Mouse (Mus musculus) neural tube, embryonic 11.5 days (tissue): ENCODE data around the gene Aars2. TPM values are rescaled to one million over a fixed set of nuclear protein-coding genes. Genes with fewer than 3 reads are reported as not detected.

Experiments
- ATAC-seq: fragments of 200-750 bp; cut with Nextera tagmentation; 2 replicates; pipeline ENCODE4 v1.8.0; 2017; ENCODE audit warnings: moderate number of reproducible peaks, mild to moderate bottlenecking, moderate TSS enrichment, moderate library complexity; ENCODE audit not compliant: insufficient read depth, low FRiP score, low TSS enrichment
- DNase-seq: peaks from one replicate; pipeline ENCODE4 v3.0.0-alpha.2; 2015; ENCODE audit warnings: low spot score
- H3K27ac ChIP-seq: fragments of 300-500 bp; sonication (generic); 2 replicates; pipeline ENCODE4 v1.5.1; 2014; ENCODE audit warnings: low read depth, mild to moderate bottlenecking, low read length
- H3K27me3 ChIP-seq: fragments of 300-500 bp; sonication (generic); 2 replicates; pipeline ENCODE4 v1.6.1; 2014; ENCODE audit warnings: mild to moderate bottlenecking, low read length, mixed read lengths; ENCODE audit not compliant: control insufficient read depth, insufficient read depth
- H3K36me3 ChIP-seq: fragments of 300-500 bp; sonication (generic); 2 replicates; pipeline ENCODE4 v1.6.1; 2014; ENCODE audit warnings: mild to moderate bottlenecking, low read length, moderate library complexity, mixed read lengths; ENCODE audit not compliant: control insufficient read depth, insufficient read depth
- H3K4me1 ChIP-seq: fragments of 300-500 bp; sonication (generic); 2 replicates; pipeline ENCODE4 v1.6.1; 2014; ENCODE audit warnings: low read length, mixed read lengths; ENCODE audit not compliant: control insufficient read depth, insufficient read depth
- H3K4me2 ChIP-seq: fragments of 300-500 bp; sonication (generic); 2 replicates; pipeline ENCODE4 v1.6.1; 2014; ENCODE audit warnings: low read depth, mild to moderate bottlenecking, moderate library complexity
- H3K4me3 ChIP-seq: fragments of 300-500 bp; sonication (generic); 2 replicates; pipeline ENCODE4 v1.5.1; 2014; ENCODE audit warnings: low read depth, low read length
- H3K9ac ChIP-seq: fragments of 300-500 bp; sonication (generic); 2 replicates; pipeline ENCODE4 v1.6.1; 2014; ENCODE audit warnings: mild to moderate bottlenecking, low read length
- H3K9me3 ChIP-seq: fragments of 300-500 bp; sonication (generic); 2 replicates; pipeline ENCODE4 v1.6.1; 2016; ENCODE audit warnings: low read length; ENCODE audit not compliant: control insufficient read depth
- WGBS: fragments of 180-500 bp; shearing (Covaris S2); extraction: QIAGEN DNeasy Blood & Tissue Kit; methylation state at CpG from one replicate; pipeline ENCODE4 v1.1.7; 2014; 5-methylcytosine and 5-hydroxymethylcytosine counted together
- polyA plus RNA-seq: library from polyadenylated mRNA; unstranded; fragments of >200 nt; fragmentation: Nextera tagmentation; extraction: Ambion mirVana; gene quantifications from 2 replicates; pipeline ENCODE4 v1.2.1, GENCODE M21; 2014

The Aars2 gene
- polyA plus RNA-seq, 1 experiment from 2014 or later, result 18.6 TPM

DNA sequence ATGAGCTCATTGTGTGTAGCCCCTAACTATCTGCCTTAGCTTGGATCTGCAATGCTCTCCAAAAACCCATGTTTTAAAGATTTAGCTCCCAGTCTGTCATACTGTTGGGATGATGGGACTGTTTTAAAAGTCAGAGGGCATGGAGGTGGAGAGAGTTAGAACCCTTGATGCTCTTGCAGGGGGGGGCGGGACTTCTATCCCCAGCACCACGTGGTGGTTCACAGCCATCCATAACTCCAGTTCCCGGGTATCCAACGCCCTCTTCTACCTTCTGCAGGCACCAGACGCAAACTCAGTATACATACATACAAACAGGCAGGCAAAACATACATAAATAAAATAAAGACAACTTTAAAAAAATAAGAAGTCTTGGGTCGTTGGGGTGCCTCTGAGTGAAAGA is 33.0 kb upstream of the Aars2 start:
- ATAC-seq (no peak), DNase-seq (no peak)
- Histone ChIP-seq H3K4me3 (no peak overlapping the region), H3K36me3 (no peaks in the 10 kb centered on the region), H3K4me1 (no peaks in the 10 kb centered on the region; the same call in 1 of the 2 replicates), H3K9ac (no peak overlapping the region), H3K27ac (no peak overlapping the region), H3K27me3 (0 out of 2 replicates have a peak, but pooled peaks cover 4% of the 10 kb centered on the region), H3K4me2 (no peak overlapping the region), H3K9me3 (no peaks in the 10 kb centered on the region)
- 80% methylated on average over 6 of the region's 6 CpGs for WGBS

DNA sequence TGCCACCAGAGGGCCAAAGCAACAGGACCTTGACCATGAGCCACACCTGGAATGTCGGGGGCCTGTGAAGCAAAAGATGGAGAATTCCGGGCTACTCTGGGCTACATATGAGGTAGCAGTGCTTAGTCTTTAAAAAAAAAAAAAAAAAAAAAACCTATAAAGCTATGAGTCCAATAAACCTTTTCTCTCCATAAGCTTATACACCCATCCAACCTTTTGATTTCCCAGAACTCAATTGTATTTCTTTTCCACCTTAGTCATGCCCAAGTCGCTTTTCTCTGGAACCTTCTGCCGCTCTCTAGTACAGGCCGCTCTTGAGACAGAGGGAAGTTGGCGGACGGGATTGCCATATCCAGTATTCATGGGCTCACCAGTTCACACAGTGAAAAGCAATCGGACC is 32.5 kb upstream of the Aars2 start:
- Histone ChIP-seq H3K27ac (no peak overlapping the region), H3K4me2 (peak overlapping the region; percentile 67)
- WGBS, result 71% methylated on average over 8 of the region's 8 CpGs

DNA sequence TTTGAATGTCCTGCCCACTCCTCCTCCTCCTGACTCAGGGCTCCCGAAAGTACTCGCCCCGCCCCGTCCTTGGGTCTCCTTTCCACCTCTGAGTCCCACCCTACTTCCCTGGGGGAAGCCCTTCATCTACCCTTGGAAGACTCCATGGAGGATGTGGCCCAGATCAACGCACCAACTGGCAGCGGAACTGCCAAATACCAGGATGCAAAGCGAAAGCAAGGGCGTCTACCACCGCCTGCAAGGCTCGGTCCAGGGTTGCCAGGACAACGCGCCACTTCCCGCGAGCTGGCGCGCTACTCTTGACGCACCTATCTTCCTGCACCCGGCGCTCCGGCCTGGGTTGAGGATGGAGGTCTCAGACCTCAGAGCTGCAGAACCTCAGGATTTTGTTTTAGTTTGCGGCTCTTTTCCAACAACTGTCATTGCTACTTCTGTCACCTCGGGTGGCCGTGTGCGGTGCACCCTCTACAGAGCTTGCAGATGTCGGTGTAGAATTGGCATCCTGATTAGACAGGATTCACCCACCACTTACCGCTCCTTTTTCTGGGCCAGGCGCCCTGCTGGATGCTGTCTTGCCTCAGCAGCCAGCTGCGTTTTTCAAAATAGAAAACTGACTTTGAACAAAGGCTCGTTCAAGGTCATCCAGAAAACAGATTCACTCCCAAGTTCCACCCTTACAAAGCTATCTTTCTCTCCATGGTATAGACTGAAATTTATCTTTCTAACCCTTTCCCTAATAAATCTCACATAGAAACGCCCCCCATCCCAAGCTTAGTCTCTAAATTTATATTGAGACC is 31.8 kb upstream of the Aars2 start, which contains the start of gene Spats1:
Spats1 (minus strand) TSS at position 747 of the 797 bp plus-strand sequence.
- Histone ChIP-seq H3K27me3 (0 out of 2 replicates have a peak, but pooled peaks cover 4% of the 10 kb centered on the region), H3K4me3 (peak within 1 kb of the TSS; percentile 34), H3K9ac (peak within 1 kb of the TSS; percentile 57), H3K36me3 (no peaks in the 10 kb centered on the region), H3K4me2 (peak within 1 kb of the TSS; percentile 67), H3K27ac (no peak within 1 kb of the TSS), H3K4me1 (no peaks in the 10 kb centered on the region; the same call in 1 of the 2 replicates), H3K9me3 (no peaks in the 10 kb centered on the region)
- 8% methylated on average over 30 of the region's 30 CpGs for WGBS
- DNase-seq, result peak; percentile 71
- peak; percentile 74 for ATAC-seq

More for the DNA sequence above, 32.5 kb upstream of the Aars2 start:
- peak overlapping the region; percentile 57; the same call in 1 of the 2 replicates for H3K9ac ChIP-seq
- DNase-seq (no peak), ATAC-seq (0 out of 2 replicates have a peak, but pooled peaks have one; percentile 20)
- 0 out of 2 replicates have a peak, but pooled peaks cover 4% of the 10 kb centered on the region for H3K27me3 ChIP-seq
- no peaks in the 10 kb centered on the region; the same call in 1 of the 2 replicates for H3K4me1 ChIP-seq
- peak overlapping the region; percentile 34 for H3K4me3 ChIP-seq
- H3K36me3 ChIP-seq, result no peaks in the 10 kb centered on the region
- H3K9me3 ChIP-seq, result no peaks in the 10 kb centered on the region

DNA sequence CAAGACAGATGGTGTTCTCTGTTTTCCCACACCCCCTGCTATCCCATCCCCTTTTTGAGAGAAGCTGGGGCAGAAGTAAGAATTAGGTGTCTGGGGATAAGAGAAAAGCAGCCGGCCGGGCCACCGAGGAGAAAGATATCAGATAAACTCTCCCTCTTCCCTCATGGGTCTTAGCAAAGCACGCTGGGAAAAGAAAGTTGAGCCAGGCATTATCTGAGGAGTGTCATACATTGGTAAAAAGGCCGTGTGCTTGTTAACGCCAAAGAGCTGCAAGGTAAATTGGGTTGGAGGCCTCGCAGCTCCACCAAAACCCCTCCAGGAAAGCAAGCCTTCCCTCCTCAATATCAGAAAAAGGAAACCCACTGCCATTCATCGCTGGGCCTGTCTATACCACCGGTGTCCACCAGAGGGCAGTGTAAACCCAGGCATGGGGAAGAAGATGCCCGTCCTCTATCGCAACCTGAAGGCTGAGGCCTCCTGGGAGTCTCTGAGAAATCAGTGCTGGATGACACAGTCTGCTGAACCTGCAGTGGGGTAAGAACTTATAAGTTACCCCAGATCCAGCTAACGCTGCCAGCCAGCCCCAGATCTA is 28.3 kb upstream of the Aars2 start:
- no peak overlapping the region for H3K4me3 ChIP-seq
- no peaks in the 10 kb centered on the region; the same call in 1 of the 2 replicates for H3K4me1 ChIP-seq
- H3K4me2 ChIP-seq, result no peak overlapping the region
- no peaks in the 10 kb centered on the region for H3K36me3 ChIP-seq
- no peaks in the 10 kb centered on the region for H3K9me3 ChIP-seq
- 0 out of 2 replicates have a peak, but pooled peaks cover 4% of the 10 kb centered on the region for H3K27me3 ChIP-seq
- WGBS, result 28% methylated on average over 12 of the region's 12 CpGs
- ATAC-seq (peak; percentile 54), DNase-seq (peak; percentile 86)
- H3K9ac ChIP-seq, result no peak overlapping the region
- H3K27ac ChIP-seq, result no peak overlapping the region

DNA sequence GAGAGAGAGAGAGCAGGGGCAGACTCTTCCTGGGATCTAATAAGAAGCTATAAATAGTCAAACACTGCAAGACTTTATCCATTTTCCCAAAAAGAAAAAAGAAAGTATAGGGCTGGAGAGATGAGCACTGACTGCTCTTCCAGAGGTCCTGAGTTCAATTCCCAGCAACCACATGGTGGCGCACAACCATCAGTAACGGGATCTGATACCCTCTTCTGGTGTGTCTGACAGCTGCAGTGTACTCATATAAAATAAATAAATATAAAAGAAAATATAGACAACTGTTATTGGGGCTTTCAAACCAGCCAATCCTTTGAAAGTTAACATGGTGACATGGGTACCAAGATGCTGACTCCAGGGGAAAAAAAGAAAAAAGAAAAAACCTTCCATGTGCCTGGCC is 26.2 kb upstream of the Aars2 start:
- Histone ChIP-seq H3K4me2 (no peak overlapping the region), H3K9me3 (no peaks in the 10 kb centered on the region), H3K27me3 (no peaks in the 10 kb centered on the region), H3K4me3 (no peak overlapping the region), H3K9ac (no peak overlapping the region), H3K36me3 (no peaks in the 10 kb centered on the region), H3K27ac (no peak overlapping the region), H3K4me1 (no peaks in the 10 kb centered on the region)
- ATAC-seq, result no peak
- DNase-seq, result no peak
- 33% methylated on average over 2 of the region's 2 CpGs for WGBS

DNA sequence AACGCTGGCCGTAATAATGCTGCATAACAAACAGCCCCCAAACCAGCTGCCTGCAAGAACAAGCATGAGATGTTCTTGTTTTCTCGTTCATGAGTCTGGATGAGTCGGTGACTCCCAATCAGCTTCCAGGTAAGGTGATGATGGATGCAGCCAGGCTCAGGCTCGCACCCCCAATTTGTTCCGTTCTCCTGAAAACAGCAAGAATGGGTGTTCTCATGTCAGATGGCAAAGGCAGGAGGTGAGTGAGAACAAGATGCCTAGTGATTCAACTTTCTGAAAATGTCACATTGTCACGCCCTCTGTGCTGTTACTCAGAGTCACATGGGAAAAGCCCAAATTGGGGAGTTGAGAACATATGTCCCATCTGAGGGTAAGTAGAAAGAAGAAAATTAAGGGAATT is 21.1 kb upstream of the Aars2 start:
- H3K9me3 ChIP-seq, result no peaks in the 10 kb centered on the region
- ATAC-seq, result no peak
- H3K4me1 ChIP-seq, result no peaks in the 10 kb centered on the region
- no peak overlapping the region for H3K9ac ChIP-seq
- H3K36me3 ChIP-seq, result no peaks in the 10 kb centered on the region
- 93% methylated on average over 7 of the region's 7 CpGs for WGBS
- H3K4me2 ChIP-seq, result no peak overlapping the region
- H3K27ac ChIP-seq, result no peak overlapping the region
- no peak overlapping the region for H3K4me3 ChIP-seq
- no peak for DNase-seq
- H3K27me3 ChIP-seq, result no peaks in the 10 kb centered on the region

DNA sequence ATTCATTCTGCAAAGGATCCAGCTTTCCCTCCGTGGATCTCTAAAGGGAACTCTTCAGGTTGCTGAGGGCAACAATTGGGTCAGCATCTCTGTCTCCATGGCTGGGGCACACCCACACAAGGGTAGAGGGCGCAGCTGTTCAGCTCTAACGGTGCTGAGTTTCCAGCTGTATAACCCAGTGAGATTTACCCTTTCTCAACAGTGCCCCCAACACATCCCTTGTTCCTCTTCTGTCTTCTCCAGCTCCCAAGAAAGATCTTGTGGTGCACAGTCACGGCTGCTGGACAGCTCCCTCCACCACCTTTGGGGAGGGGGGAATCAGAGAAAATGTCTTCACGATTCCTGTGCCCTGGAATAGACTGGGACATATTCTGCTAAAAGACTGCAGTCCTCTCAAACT is 19.4 kb upstream of the Aars2 start:
- WGBS, result 23% methylated on average over 5 of the region's 5 CpGs
- H3K27ac ChIP-seq, result no peak overlapping the region

DNA sequence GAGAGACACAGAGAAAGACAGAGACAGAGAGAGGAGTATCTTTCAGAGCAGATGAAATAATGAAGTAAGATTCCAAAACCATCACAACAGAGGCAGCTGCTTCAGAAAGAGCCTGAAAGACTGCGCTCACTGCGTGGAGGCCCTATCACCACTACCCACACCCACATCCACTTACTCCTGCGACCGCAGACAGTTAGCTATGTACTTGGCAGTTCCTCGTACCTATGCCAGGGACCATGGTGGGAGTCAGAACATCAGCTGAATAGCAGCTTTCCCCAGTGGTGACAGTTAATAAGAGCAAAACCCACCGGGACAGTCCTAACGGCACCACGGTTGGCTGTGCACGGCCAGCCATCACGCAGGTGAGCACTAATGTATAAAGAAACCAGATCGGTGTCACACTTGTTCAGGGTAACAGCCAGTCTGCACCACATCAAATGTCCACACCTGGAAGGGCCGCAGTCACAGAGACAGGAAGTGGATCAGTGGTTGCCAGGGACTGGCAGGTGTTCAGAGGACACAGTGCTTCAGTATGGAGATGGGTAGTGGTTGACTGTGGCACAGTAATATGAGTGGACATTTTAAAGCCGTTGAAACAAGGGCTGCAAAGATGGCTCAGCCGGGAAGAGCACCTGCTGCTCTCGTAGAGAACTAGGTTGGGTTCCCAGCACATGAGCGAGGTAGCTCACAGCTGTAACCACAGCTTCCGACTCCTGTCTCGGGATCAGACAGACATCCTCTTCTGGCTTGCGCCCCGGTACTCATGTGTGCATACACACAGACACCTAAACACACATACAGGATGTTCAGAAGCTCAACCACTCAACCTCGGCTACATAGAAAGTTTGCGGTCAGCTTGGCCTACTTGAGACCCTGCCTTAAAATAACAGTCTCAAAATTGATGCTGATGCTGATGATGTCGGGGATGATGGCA is 18.1 kb upstream of the Aars2 start:
- Histone ChIP-seq H3K4me1 (no peaks in the 10 kb centered on the region), H3K36me3 (no peaks in the 10 kb centered on the region), H3K4me2 (no peak overlapping the region), H3K27ac (no peak overlapping the region), H3K9ac (no peak overlapping the region), H3K9me3 (no peaks in the 10 kb centered on the region), H3K4me3 (no peak overlapping the region), H3K27me3 (no peaks in the 10 kb centered on the region)
- DNase-seq (no peak), ATAC-seq (no peak)
- 88% methylated on average over 23 of the region's 23 CpGs for WGBS

More for the DNA sequence above, 19.4 kb upstream of the Aars2 start:
- Histone ChIP-seq H3K9me3 (no peaks in the 10 kb centered on the region), H3K4me2 (no peak overlapping the region), H3K36me3 (no peaks in the 10 kb centered on the region), H3K4me1 (no peaks in the 10 kb centered on the region), H3K4me3 (no peak overlapping the region), H3K9ac (no peak overlapping the region), H3K27me3 (no peaks in the 10 kb centered on the region)
- DNase-seq (no peak), ATAC-seq (no peak)
